Mouse (Mus musculus) cerebellum, adult 2 months (tissue): ENCODE results near the gene Axl.

Experiments used
- CTCF ChIP-seq: fragments of 200-500 bp; IDR thresholded peaks from 2 replicates; pipeline ENCODE4 v1.5.1; 2011; ENCODE audit warnings: low read depth, mild to moderate bottlenecking, control low read depth, low read length, moderate library complexity, borderline replicate concordance; ENCODE audit not compliant: insufficient read depth
- POLR2A ChIP-seq: fragments of 200-500 bp; IDR thresholded peaks from 2 replicates; pipeline ENCODE4 v1.6.1; 2011; ENCODE audit warnings: low read length, control low read depth, borderline replicate concordance; ENCODE audit not compliant: insufficient read depth

DNA sequence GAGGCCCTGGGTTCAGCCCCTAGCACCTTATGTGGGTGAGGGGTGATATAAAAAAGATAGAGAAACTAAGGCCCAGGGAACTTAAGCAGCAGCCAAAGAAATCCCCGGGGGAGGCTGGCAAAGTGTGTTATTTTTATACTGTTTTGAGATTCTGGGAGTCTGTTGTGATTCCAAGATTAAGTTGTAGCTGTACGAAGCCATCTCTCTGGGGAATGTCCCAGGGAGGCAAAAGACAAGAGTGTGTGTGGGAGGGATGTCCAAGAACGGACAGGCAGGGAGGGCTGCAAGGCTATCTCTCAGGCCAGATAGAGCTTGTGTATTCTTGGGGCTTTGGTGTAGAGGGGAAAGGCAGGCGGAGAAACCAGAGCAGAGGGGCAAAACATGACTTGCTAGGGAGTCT, 16.3 kb upstream of the Axl start:
- TF ChIP-seq CTCF, result no peak
- no peak for TF ChIP-seq POLR2A
